Mouse (Mus musculus) A20 (cell line): ENCODE data around the gene Olfr910.

Source experiments
- DNase-seq: peaks from one replicate; pipeline ENCODE4 v3.0.0-alpha.2; 2011; ENCODE audit warnings: low read depth, low spot score

The Olfr910 gene

DNA sequence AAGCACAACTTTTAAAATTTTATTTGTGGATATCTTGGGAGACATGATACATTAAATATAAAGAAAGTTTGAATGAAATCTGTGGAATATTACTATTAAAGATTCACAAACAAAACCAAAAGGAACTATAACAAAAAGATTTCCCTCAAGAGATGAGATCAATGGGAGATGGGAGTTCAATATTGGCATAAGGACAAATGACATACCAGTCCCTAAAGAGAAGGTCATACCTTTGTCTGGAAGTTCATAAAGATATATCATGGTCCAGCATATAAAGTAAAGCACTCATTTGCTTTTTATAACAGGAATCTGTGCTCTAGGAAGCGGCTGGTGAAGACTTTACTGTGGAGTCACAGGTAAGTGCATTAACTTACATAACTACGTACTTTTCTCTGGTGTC lies at the start of gene Olfr910:
Olfr910 (plus strand) TSS at position 301 of the 400 bp plus-strand sequence.
- no peak for DNase-seq

DNA sequence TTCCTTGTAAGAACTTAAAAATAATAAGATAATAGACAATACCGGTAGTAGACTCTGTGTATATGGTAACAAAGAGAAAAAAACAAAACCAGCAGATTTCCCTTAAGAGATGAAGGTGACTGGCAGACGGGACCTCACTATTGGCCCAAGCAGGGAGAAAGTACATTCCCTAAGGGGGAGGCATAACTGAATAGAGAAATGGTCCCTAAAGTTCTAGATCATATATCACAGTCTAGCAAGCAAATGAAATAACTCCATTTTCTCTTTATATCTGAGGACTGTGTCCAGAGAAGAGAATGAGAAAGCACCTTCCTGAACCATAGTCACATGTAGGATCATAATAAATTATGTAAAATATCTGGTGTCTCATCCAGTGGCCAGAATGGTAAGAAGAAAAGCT lies 42.1 kb upstream of the Olfr910 start, which contains the start of gene Olfr907:
Olfr907 (plus strand) TSS at position 301 of the 400 bp plus-strand sequence.
- DNase-seq = no peak

DNA sequence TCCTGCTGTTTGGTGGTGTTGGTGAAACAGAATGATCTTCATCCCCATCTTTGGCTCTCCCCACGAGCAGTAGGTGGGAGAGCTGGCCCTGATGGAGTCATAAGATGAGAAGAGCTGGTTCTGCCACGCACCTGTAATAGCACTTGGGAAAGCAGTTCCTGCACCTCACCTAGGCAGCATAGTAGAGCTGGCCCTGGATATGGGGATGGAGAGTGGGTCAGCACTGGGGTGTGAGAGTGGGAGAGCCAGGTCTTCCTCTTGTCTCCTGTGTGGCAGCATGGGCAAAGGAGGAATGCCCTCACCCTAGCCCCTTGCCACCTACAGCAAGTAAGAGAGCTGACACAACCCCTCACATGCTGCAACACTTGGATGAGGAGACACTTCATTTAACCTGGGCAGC lies 25.3 kb upstream of the Olfr910 start:
- no peak for DNase-seq

GRCm38 (mm10) chr9:38521280-38521679 lies 16.4 kb upstream of the Olfr910 start, which contains the start of gene Olfr911-ps1:
Olfr911-ps1 (plus strand) TSS chr9:38521580.
- DNase-seq = no peak

DNA sequence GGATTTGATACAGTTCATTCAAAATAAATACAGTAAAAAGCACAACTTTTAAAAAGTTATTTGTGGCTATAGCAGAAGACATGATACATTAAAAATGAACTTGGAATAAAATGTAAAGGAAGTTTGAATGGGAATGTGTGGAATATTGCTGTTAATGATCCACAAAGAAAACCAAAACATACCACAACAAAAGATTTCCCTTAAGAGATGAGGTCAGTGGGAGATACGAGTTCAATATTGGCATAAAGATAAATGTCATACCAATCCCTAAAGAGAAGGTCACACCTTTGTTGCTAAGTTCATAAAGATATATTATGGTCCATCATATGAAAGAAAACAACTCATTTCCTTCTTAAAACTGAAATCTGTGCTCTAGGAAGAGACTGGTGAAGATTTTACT lies 42.2 kb downstream of the Olfr910 start, which contains the start of gene Olfr912:
Olfr912 (plus strand) TSS at position 301 of the 400 bp plus-strand sequence.
- DNase-seq = no peak
